Mouse (Mus musculus): ENCODE data around the gene Mcm2.

DNA sequence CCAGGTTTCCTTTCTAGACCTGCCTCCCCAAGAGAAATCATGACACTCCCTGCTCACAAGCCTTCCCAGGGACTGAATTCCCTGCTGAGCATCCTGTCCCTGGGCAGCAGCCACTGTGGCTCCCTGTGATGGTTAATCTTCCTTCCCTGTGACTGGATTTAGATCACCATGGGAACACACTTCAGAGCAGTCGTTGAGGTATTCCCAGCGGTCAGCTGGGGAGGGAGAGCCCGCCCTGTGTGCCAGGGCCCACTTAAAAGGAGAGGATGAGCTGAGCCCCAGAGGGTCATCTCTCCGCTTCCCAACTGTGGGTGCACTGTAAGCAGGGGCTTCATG is 38.6 kb upstream of the Mcm2 start:
- TF ChIP-seq CTCF (IDR thresholded peaks at IDR 0.05; ENCODE audit: control insufficient read depth, insufficient read depth, low read length) (no peak), POLR2A (IDR thresholded peaks at IDR 0.05; ENCODE audit: borderline replicate concordance, control insufficient read depth, low read depth, low read length) (no peak)
